Mouse (Mus musculus): ENCODE measurements around the gene Shisa5.

The Shisa5 gene

GRCm38 (mm10) chr9:109093786-109094552, 55.6 kb downstream of the Shisa5 start:
- DNase-seq (ENCODE audit: low read depth, low spot score), result no peak

- no peak for DNase-seq (ENCODE audit: low read depth, low spot score)
Measured at GRCm38 (mm10) chr9:109094553-109095136, 56.3 kb downstream of the Shisa5 start.

GRCm38 (mm10) chr9:109095137-109095982, 57.0 kb downstream of the Shisa5 start, which contains the start of gene Plxnb1:
TSS of gene Plxnb1 (plus strand) at chr9:109095389.
- no peak for DNase-seq (ENCODE audit: low read depth, low spot score)

- DNase-seq (ENCODE audit: low read depth, low spot score), result no peak
Measured at GRCm38 (mm10) chr9:109096251-109096661, 57.9 kb downstream of the Shisa5 start.

GRCm38 (mm10) chr9:109096856-109097255, 58.5 kb downstream of the Shisa5 start:
- no peak for DNase-seq (ENCODE audit: low read depth, low spot score)

- DNase-seq (ENCODE audit: low read depth, low spot score), result no peak
Measured at GRCm38 (mm10) chr9:109097291-109097690, 58.9 kb downstream of the Shisa5 start.

- DNase-seq (ENCODE audit: low read depth, low spot score), result peak; percentile 56
Measured at GRCm38 (mm10) chr9:109097831-109098230, 59.5 kb downstream of the Shisa5 start.

GRCm38 (mm10) chr9:109098366-109098765, 60.0 kb downstream of the Shisa5 start:
- DNase-seq (ENCODE audit: low read depth, low spot score), result no peak

- no peak for DNase-seq (ENCODE audit: low read depth, low spot score)
Measured at GRCm38 (mm10) chr9:109098969-109099368, 60.6 kb downstream of the Shisa5 start.

GRCm38 (mm10) chr9:109100307-109100928, 62.1 kb downstream of the Shisa5 start:
- no peak for DNase-seq (ENCODE audit: low read depth, low spot score)

- no peak for DNase-seq (ENCODE audit: low read depth, low spot score)
Measured at GRCm38 (mm10) chr9:109101933-109102445, 63.6 kb downstream of the Shisa5 start.

GRCm38 (mm10) chr9:109102541-109102940, 64.2 kb downstream of the Shisa5 start:
- no peak for DNase-seq (ENCODE audit: low read depth, low spot score)

- DNase-seq (ENCODE audit: low read depth, low spot score), result no peak
Measured at GRCm38 (mm10) chr9:109103250-109103649, 64.9 kb downstream of the Shisa5 start.

- DNase-seq (ENCODE audit: low read depth, low spot score), result no peak
Measured at GRCm38 (mm10) chr9:109104083-109104482, 65.7 kb downstream of the Shisa5 start.

- DNase-seq (ENCODE audit: low read depth, low spot score), result no peak
Measured at GRCm38 (mm10) chr9:109105011-109105410, 66.6 kb downstream of the Shisa5 start.

GRCm38 (mm10) chr9:109105648-109106047, 67.3 kb downstream of the Shisa5 start:
- no peak for DNase-seq (ENCODE audit: low read depth, low spot score)

GRCm38 (mm10) chr9:109107341-109107740, 69.0 kb downstream of the Shisa5 start:
- no peak for DNase-seq (ENCODE audit: low read depth, low spot score)
